Mouse (Mus musculus) retina, adult 2 months (tissue): Measurements from ENCODE around the gene Arl15.

Experiments used
- DNase-seq: peaks from one replicate; pipeline ENCODE4 v3.0.0-alpha.2; 2012; ENCODE audit warnings: low read depth, low spot score

The Arl15 gene

DNA sequence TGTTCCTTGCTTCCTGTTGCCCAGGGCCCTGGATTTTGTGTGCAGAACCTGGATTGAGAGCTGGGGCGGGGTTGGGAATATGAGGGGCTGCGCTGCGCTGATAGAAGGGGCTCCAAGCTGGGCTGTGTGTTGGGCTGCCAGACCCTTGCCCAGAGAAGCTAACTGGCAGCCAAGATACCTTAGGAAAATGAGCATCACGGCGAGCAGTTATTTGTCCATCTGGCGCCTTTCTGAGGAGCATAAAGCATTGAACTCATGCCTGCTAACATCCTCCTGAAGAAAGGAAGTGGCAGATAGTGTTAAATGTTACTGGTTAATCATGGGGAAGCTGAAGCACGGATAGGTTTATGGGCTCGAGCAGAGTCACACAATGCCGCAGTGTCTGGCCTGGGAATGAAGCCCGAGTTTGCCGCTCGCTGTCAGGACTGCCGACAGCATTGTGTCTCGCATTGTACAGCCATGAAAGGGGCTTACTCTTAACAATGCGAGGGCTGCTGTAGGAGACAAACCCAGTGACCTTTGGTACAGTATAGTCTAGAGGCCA is 123.6 kb downstream of the Arl15 start:
- DNase-seq: no peak

DNA sequence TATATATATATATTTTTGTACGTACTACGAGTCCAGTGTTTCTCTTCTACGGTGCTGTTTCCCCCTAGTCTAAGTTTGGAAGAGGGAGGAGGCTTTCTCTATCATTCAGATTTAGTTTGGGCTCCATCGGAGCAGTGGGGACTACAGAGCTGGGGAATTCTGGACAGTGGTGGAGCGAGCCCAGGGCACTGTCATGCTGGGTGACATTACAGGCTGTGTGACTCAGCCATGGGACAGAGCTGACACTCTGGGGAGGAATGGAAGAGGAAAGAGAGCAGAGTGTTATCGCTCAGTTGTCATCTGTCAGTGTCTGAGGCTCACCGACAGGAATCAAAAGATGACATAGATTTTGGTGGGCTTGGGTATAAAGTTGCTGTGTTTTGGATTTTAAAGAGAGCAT is 124.4 kb downstream of the Arl15 start:
- no peak for DNase-seq

DNA sequence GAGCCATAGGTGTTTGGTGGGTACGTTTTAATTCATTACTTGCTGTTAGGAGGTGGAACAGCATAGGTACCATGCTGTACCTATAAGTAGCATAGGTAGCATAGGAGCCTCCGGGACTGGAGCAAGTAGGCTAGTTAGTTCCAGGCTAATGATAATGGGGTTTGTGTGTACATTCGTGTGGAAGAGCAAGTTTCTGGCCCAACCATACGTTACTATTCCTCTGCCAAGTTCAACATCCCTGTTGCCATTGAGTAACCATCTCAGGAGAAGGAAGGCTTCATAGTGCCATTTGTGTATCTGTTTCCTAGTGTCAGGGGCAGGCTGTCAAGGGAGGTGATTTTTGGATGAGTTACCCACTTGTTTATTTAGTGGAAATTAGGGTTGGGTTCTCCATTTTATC is 141.4 kb downstream of the Arl15 start:
- DNase-seq: no peak

DNA sequence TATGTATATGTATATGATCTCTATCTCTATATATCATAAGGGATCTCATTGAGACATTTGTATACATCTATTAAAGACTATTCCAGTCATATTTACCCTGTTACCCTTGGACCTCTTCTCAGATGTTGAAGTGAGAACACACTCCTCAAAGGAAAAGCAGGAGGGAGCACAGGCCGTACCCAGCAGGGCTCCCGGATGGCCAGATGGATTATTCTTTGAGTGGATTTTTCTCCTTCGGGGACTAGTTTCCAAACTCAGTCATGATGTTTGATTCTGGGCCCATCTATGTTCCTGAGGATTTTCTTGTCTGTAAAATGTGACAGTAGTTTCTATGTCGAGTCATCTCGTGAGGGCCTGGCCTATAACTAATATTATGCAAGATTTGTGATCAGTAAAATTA is 142.9 kb downstream of the Arl15 start:
- no peak for DNase-seq

DNA sequence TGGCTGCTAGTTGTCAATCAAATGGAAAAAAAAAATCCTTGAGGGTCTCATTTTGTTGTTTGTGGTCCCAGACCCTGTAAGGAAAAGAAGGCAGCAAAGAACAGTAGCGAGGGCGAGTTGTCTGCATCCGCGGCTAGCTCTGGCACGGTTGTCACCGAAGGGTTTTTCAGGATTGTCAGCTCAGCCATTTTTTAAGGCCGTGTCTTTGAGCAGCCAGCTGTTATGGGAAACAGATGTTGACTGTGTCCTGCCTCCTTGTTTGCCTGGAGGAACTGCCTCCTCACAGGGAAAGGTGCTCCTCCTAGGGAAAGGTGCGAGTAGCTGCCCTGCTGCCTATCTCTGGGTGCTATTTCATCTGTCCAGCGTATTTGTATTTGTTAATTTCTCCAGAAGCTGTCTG is 144.3 kb downstream of the Arl15 start:
- no peak for DNase-seq

DNA sequence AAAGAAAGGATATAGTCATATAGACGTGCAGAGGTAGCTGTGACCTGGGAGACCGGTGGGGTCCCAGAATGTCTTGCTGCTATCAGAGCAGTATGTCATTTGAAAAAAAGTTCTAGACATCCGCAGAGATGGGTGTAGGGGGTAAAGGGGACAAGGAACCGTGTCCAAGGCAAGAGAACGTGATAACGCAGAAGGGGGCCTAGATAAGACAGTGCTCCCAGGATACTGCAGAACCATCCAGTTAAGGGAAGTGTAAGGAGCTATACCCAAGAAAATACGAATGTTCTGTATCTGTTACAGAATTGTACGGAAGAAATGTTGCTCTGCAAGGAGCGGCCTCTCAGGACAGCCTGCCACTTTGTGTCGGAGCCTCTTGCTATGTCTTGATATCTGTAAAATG is 144.8 kb downstream of the Arl15 start:
- no peak for DNase-seq

DNA sequence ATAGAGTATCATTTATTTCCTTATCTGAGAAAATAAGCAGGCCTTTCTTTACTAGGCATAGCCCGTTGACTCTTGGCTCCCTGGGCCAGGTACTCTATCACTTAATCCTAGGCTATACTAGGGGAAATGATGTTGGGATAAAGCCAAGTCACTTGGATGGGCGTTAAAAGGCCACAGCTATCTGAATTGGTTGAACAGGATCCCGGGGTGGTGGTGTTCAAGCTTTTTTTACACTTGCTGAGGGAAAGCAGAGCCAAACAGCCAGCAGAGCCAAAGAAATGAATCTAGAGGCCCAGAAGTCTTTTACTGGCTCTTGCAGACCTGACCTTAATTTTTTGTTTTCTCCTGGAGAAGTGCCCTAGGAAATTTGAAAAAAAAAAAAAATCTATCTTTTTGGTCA is 145.4 kb downstream of the Arl15 start:
- DNase-seq: no peak

DNA sequence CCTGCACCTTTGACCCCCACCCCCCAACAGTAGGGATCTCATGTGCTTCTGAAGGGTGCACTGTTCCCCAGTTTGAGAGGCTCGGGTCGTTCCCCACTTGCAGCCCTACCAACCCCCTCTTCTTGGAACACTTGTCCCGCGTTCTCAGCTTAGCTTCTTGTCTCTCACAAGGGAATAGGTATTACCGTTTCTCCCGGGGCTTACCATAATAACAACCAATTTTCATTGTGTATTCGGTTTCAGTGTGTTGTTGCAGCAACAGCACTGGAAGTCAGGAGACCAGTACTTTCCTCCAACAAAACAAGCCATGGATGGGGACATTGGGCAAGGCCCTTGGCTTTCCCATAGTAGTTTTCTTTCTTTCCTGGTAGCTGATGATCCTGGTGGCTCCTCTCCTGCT is 145.8 kb downstream of the Arl15 start:
- DNase-seq: no peak

DNA sequence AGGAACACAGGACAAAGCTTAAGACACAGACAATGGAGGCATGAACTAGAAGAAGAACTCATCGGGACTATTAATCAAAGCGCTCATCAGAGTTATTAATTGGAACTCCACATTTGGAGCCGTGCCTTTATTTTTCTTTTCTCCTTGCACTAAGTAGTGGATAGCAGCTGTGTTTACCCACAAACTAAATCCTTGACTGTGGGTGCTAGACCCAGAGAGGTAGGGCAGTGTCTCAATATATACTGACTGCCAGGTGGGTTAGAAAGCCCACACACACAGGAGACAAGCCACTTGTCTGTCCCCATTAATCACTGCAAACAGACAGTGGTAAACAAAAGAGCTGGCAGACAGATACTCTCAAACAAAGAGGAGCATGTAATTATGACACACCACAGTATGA is 147.6 kb downstream of the Arl15 start:
- no peak for DNase-seq

DNA sequence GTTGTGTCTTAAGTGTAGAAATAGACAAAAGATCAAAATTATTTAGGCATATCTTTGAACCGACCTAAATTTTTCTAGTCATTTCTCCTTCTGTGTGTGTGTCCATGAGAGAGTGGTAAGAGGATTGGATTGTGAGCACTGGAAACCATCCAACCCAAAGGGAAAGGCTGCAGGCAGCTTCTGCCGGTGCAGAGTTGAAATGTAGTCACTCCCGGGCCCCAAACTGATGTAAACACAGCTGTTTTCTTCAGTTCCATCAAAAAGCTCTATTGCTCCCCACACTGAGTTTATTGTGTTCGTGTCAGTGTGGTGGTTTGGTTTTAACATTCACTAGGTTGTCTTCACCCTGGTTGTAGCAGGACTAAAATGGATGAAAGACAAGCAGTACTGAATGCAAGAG is 153.2 kb downstream of the Arl15 start:
- no peak for DNase-seq

DNA sequence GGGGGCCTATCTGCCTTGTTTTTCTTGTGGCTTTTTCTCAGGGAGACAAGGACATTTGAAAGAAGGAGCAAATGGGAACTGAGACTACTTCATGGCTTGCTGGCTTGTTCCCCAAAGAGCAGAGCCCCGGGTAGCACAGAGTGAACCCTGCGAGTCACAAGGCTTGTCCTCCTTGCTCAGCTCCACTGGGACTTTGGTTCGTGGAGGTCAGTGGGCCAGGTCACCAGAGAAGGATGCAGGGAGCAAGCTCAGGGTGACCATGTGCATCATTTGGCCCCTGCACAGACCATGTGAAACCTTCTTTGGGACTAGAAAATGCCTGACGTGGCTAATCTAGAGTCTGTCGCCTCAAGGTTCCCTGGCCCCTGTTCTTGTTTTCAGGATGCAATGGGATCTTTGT is 155.4 kb downstream of the Arl15 start:
- DNase-seq: no peak

DNA sequence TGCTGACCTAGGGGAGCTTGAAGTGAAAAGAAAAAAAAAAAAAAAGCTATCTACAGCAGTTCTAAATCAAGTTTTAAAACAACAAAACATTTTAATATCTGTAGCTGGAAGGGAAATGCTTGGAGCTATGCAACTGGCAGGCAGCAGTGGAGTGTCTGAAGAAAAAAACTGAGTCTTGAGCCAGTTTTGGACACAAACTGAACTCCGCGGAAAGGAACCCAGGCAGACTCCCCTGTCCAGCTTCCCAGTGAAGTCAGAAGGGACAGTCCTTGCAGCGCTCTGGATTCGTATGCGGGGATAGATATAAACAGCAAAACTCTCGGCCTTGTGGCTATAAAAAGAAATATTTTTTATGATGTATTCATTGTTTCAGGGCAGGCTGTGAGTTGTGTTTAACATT is 155.8 kb downstream of the Arl15 start:
- DNase-seq: no peak

DNA sequence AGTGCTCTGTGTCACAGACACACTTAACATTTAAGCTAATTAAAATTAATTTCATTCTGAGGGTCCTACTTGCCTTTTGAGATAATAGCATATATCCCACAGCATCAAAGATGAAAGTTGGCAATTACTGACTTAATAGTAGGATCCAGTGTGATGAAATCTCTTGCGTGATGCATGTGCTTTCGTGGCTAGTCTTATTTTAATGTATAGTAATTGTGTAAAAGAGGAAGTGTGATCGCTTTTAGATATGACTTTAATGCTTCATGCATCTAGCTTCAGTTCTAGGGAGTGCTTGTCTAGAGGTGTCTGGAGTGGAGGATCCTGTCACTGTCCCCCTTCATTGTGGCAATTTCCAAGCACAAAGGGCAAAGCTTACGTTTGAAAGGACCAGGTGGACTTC is 163.1 kb downstream of the Arl15 start:
- no peak for DNase-seq

DNA sequence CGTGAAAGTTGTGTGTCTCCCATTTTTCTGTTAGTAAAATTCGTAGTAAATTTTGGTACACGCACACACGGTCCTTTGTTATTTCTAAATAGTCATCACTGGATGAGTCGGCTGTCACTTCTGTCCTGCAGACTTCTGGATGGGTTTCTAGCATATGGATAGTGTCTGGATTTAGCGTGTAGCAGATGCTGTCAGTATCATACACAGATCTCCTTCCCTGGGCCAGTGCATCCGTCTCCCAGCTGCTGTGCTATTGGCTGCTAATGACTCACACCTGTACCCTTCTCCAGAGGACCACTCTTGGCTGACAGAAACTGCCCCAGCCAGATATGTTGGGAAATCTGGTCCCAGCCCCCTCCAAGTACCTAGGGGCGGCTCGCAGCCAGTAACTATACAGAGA is 170.6 kb downstream of the Arl15 start:
- DNase-seq: no peak

DNA sequence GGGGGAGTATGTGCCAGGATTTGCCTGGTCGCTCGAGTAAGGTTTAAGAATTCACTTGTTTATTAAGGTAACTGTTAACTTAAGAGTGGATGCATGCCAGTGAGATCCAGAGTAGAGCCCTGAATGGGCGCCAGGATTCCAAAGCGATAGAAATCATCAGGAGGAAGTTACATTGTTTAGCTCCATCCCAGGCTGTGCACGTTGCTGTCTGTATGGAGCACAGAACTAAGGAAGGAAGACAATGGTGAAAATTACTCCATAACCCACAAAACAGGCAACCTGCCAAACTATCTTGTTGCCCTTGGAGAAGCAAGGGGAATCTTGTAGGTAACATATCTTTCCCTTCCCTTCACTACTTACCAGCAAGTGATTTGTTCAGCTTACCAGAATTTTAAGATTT is 176.4 kb downstream of the Arl15 start:
- DNase-seq: no peak

DNA sequence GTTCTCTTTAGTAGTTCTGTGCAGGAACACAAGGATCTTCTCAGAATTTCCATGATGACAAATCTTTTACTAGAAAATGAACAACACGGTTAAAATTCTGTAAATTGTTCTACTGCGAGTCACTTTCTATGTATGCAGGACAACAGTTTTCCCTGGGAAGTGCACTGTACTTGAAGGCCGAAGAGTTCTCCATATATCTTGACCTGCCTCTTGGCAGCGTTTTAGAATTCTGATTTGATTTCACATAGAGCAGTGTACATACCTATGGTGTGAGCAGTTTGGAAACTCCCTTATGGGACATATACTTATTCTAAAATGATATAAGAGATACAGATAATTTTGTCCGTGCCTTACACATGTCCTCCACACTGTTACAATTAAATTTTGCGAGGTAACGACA is 178.1 kb downstream of the Arl15 start:
- no peak for DNase-seq

DNA sequence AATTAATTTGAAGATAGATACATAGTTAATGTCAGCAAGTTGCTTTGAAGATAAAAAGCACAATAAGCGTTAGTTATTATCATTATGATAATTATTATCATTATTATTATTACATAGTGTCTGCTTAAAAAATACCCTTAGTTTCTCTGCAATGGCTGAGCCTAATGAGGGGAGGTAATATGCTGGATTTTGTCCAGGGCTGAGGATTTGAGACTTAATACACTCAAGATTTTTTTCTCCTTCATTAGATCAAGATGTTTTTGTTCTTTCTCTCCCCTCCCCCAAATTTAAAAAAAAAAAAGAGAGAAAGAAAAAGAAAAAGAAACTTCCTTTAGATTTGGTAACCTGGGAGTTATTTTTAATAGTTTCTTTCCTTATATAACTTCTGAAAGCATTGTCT is 180.6 kb downstream of the Arl15 start:
- no peak for DNase-seq

DNA sequence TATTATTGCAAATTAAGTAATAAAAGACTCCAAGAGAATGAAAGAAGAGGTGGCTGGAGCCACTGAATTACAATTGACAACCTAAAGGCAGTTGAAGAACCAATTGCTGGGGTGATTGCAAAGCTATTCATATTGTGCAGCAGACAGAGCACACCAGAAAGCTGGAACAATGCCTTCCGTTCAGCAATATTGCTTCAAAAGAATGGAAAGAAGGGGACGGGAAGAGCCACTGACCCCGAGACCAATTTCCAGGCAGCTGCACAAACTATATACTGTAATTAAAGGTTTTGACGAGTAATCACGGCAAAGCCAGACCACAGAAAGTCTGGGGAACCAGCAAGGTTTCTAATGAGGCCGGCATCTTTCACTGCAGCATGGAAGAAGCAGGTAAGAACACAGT is 181.4 kb downstream of the Arl15 start:
- DNase-seq: no peak

DNA sequence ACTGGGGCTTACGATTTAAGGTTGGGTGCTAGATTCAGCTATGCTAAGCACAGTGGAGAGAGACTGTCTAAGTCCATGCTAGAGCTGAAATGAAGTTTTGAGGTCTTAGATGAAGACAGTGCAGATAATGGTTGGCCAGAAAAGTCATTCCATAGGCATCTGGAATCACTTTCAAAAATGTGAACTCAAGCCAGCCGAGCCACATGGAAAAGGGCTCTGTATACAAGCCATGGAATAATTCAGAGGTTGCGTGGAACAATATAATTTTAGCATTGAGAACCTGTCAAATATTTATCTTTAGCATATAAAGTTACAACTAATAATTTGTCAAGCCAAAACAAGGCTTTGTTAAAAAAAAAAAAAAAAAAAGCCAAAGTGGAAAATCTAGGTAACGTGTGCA is 182.6 kb downstream of the Arl15 start:
- DNase-seq: no peak

DNA sequence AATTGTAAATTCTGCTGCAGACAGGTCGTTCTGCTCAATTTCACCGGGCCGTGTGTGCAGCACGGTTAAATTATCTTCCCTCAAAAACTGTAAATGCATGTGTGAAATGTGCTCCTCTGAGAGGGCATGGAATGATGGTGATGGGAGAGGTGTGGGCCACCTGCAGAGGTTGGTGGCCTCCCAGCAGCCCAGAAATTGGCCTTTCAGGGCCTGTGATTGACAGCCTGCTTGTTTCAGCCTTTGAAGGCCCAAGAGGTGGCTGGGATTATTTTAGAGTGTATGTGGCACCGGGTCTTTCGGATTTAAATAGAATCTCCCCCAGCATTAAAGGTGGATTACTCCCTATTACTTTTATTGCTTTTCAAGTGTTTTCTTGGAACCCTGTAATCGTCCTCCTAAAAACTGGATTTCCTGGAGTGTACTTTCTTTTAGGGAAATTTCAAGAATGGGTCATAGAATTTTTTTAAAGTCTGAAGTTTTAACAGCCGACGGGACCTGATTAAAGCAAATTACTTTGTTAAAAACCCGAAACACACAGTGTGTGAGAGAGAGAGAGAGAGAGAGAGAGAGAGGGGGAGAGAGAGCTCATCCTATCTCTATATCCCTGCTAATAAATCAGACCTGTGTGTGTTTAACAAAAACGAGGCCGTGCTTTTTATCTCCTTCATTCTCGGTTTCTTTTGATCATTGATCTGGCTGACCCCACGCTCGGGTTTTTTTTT is 186.6 kb downstream of the Arl15 start:
- no peak for DNase-seq

DNA sequence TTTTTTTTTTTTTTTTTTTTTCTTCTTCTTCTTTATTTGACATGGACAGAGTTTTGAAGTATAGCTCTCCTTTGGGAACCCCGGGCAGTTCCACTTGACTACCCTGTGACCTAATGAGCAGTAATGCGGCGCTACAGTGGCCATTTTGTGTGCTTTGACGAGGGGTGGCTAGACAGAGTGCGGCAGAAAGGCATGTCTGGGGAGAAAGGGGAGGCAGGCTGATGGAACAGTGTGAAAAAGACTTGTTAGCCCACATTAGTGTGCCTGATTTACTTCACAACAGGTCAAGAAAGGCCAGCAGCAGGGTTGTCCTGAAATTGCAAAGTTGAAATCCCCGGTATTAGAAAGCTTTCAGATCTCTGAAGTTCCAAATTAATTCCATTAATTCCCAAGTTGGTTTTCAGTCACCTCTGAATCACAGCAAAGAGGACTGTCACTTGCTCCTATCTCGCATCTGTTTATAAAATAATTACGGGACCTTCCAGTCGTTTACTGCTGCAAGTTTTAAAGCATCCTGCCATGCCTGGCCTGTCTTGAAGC is 187.2 kb downstream of the Arl15 start:
- DNase-seq: no peak

DNA sequence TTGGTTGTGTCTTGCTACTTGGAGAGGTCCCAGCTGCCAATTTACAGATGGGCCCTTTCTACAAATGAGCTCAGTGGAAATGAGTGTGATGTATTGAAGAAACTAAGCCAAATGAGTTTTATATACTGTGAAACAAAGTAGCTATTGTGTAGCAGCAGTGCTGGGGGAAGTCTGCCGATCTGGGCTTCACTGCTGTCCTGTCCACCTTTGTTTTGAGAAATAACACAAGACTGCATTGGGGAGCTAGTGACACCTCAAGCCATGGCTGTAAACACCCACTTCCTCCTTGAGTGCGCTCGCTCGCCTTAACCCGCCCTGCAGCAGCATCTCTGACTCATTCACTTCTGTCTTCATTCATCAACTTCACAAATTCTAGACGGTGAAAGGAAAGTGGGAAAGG is 189.3 kb downstream of the Arl15 start:
- DNase-seq: no peak

DNA sequence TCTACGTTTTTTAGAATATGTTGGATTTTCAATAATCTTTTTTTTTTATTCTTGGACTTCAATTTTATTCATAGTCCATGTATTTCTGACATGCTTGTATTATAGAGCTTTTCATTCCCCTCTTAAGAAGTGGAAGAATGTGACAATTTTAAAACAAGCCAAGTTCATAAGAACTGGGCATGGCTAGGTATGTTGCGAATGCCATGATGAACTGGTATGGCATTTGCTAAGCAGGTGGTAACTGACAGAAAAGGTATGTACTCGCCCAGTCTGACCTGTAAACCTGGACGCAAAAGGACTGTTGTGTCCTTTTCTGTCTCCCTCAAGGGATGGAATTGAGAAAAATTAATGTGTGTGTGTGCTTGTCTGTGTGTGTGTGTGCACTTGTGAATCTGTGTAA is 190.2 kb downstream of the Arl15 start:
- DNase-seq: no peak
